Mouse (Mus musculus) WW6 (cell line): ENCODE data around the gene Stk40.

Experiments used
- DNase-seq: peaks from one replicate; pipeline ENCODE4 v3.0.0-alpha.2; 2013; ENCODE audit warnings: low read depth, low spot score

Gene Stk40

DNA sequence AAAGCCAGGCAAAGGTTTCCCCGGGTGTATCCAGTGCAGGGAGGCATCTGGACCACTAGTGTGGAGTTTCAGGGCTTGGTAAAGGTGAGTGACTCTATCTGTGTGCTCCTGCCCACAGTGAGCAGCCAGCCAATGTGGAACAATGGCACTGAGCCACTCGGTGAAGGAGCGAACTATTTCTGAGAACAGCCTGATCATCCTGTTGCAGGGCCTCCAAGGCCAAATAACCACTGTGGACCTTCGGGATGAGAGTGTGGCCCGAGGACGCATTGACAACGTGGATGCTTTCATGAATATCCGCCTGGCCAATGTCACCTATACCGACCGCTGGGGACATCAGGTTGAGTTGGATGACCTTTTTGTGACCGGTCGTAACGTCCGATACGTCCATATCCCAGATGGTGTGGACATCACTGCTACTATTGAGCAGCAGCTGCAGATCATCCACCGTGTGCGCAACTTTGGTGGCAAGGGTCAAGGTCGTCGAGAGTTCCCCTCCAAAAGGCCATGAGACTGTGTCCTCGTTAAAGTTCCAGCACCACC, 6.0 kb upstream of the Stk40 start:
- DNase-seq: no peak

DNA sequence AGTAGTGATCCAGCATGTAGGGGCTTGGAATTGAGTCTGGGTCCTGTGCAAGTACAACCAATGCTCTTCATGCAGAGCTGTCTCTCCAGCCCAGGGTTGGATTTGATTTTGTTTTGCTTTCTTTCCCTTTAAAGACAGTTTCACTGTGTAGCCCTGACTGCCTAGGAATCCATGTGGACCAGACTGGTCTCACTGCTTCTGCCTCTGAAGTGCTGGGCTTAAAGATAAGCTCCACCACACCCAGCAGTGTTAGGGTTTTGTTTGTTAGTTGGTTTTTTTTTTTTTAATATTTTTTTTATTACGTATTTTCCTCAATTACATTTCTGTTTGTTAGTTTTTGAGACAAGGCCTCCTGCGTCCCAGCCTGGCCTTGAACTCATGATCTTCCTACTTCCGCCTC, 4.4 kb upstream of the Stk40 start:
- DNase-seq: no peak

DNA sequence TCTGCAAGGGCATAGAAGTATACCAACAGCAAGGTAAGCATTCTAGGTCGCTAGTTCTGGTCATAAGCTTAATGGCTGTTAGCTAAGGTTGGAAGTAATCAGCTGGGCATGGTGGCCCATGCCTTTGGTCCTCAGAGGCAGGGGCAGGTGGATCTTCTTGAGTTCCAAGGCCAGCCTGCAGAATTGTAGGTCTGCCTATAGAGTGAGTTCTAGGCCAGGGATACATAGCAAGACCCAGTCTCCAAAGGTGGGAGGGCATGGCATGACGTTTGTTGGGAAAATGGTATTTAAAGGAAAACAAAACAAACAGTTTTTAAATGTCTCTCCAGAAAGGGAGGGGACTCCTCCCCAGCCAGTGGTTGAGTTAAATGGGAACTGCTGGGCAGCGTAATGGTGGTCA, 3.0 kb upstream of the Stk40 start:
- no peak for DNase-seq

DNA sequence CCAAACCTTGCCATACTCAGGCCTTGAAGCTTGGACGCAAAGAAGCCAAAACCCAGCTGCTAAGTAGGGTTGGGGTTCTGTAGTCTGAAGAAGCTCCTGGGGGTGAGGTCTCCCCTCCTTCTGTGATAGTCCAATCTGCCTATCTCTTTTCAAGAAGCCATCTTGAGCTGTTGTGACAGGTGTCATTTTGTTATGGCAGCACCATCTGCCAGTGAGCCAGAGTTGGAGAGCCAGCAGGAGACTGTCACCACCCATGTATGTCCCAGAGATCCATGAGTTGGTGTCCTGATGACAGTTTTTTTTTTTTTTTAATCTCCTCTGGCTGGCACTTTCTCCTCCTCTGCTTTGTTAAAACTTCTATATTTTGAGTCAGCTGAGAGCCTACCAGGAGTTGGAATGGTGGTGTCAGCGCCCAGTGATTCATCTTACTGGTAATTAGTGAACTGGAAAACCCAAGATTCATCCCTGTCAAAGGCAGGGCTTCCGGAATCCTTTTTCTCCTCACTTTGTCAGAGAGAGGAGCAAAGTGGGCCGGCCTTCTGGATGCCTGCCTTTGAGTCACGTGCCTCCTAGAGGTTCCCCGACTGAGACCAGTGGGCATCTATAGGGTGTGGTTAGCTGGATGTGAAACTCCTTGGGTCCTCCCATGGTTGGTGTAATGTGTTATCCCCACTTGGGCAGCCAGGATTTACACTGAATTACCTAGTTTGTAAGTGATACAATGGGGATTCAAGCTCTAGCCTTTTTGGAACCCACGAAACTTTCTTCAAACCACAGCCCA, 1.5 kb upstream of the Stk40 start:
- no peak for DNase-seq

DNA sequence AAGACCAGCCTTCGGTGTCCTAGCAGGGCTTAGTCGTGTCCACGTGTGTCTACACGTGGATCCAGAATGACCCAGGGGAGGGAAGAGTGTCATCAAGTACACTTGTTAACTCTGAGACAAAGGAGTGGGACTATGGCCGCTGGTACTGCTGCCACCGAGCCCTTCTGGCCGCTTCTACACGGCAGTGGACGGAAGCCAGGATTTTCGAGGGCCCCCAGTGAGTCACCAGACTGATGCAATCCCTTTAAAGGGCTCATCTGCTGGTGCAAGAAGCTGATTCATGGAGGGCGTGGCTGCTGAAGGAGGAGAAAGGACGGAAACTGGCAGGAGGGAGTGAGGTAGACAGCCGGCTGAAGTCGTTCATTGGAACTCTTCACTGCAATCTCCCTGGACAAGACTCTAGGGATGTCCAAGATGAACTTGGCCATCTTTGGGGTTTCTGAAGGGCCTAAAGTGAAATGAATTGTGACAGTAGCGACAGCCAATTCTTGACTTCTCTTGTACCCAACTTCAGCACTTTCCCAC, 638 bp upstream of the Stk40 start:
- DNase-seq: no peak

DNA sequence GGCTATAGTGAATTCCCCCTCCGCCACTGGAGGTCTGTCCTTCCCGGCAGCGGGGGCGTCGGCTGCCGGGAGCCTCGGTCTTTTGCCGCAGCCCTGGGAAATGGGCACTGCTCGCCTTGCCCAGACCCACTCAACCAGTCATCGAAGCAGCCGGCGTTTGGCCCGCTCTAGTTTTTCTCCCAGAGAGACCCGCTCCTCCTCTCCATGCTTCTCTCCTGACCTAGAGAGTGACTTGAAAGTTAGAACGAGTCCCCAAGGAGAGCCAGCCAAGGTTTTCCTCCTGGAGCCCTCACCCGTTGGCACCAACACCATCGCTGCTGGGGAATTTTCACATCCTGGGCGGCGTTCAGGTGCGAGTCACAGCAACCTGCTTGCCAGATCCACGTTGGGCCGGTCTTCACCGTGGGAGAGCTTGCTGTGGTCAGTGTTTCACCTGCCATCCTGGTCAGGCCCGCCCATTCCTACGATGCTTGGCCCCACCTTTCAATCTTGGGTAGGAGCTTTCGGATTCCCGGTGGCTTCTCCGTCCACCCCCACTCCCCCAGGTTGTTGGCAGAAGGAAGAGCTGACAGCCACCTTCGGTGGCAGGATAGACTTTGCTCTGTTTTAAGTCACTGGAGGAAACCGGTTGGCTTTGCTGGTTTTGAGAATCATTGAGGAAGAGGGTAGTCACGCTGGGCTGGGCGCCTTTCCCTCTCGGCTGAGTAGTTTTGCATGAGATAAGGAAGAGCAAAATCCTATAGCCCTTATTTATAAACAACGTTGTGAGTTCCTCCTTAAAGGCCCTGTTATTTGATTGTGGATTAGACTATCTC, 711 bp downstream of the Stk40 start:
- no peak for DNase-seq

DNA sequence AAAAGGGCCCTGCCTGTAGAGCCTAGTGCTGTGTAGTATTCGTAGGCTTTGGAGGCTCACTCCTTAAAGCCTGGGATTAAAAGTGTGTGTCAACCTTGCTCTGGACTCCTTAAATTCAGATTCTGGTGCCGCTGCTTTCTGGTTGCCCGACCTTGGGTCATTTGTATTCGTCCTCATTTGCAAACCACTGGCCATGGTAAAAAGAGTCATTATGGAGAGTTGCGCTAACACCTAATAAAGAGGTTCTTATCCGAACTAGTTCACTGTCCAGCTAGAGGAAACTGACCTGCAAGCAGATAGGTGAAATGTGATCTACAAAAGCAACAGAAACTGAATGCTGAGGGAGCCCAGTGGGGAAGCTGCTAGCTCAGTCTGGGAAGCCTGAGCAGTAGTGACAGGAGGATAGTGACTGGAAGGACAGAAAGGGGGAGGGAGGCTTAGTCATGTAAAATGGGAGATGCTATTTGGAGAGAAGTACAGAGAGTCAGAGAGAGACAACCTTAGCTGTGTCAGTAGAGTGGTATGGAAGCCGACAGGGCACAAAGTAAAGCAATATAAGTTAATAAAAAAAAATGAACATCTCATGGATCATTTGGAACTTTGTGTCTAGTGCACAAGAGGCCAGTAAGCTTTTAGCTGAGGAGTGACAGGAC, 1.5 kb downstream of the Stk40 start:
- DNase-seq: no peak

DNA sequence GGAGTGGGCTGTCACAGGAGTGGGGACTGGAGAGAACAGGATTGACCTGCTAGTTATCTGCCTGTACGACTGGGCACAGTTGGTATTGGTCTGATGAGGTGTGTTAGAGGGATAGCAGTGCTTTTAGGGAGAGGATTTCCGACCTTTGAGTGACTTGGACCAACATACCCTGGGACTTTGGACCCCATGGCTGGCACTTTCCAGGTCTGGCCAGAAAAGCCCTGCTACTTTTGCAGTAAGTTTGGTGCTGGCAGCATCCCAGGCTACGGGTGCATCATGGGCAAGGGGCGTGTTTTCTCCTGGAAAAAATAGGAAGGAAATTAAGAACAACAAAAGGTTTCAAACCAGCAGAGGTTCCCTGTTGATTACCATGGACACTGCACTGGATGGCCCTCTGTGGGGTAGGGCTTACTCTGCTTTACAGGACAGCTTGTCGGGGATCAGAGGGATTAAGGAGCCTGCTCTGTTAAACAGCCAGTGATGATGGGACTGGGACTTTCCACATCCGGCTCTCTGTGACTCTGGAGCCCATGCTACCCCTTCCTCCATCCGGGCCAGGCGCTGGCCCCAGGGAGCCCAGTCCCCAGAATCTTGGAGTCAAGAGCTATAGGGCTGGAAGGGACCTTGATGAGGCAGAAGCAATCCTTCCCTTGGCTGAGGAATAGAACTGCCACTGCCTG, 4.4 kb downstream of the Stk40 start:
- DNase-seq: no peak

DNA sequence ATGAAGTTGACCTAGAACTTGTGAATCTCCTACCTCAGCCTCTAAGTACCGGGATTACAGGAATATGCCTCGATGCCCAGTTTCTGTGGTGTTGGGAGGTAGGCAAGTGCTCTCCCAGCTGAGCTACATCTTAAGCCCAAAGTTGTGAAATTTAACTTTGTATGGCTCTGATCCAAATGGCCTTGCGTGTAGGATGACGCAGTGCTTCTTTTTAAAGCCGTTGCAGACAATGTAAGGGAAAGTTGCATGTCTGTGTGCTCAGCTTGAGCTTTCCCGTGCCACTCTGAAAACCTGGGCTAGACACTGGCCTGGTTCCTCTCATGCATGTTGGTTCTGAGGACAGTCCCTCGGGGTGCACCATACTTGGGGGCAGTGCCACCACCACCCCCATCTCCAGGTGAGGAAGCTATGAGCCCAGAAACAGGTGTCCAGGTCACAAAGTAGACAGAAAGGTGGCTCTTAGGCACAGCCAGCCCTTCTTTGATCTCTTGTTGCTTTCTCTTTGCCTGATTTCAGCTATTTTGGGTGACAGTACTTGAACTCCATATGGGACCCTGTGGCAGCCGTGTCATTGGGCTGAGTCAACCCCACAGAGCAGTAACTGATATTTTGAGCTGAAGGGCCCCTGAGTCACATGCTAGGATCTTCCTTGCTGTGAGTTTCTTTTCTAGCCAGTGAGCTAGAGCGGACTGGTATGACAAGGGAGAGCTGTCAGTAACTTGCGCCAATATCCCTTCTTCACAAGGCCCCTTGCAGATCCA, 6.0 kb downstream of the Stk40 start:
- DNase-seq: no peak

DNA sequence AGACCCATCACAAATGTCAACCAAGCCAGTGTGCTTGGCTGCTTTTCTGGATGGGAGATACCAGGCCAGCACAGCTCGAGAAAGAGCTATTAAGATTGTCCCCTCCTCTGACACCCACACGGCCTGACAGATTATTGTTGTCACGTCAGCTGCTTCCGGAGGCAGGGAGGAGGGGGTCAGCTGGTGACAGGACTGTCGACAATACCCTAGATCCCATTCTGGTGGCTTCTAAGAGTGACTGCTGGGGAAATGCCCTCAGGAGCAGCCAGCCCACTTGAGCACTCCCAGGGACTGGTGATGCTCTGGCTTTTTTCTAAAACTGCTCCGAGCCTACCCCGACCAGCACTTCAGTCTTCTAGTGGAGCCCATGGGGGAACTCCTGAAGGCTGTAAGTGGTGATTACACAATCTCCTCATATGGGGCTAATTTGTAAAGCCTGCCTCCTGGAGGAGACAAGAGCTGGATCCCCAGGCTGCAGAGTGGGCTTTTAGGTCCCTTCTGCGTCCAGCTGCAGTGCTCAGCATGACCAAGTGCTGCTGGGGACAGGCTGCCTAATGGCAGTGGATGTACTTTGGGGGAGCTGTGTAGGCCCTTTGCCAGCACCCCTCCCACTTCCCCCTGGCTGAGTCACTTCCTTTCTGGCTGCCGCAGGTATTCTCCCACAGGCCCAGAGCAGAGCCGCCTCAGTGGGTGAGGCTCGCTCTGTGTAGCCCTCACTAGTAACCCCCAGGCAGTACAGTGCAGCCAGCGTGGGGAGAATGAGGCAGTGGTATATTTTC, 6.8 kb downstream of the Stk40 start:
- DNase-seq: no peak

DNA sequence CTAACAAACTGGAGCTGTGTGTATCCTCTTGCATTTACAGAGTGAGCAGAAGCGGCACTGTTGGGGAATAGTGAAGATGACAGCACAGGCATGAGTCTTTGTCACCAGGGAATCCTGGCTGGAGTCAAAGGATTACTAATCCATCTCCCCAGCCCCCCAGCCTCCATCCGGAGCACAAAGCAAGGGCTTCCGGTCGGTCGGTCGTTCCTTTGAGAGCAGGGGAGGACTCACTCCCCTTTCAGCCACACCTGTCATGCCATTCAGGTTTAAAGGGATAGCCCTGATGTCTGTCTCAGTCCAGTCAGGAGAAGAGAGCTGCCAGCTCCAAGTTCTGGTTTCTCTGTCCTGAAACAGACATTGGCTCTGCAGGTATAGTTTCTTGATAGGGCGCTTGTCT, 7.4 kb downstream of the Stk40 start:
- DNase-seq: no peak

DNA sequence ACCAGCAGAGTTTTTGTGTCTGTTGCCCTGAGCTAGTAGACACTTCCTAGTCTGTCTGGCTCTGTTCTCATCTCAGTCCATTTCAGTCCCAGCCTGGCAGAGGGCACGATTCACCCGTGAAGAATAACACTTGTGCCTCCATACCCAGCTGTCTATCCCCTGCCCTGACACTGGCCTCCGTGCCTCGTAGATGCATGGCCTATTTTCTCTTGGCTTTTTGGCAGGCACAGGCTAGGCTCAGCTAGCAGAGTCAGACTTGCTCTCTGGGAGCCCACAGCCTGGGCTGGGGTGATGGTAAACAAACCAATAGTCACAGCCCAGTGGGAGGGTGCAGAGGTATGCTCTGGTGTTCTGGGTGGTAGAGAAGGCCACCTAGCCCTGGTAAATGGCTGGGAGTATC, 9.5 kb downstream of the Stk40 start:
- no peak for DNase-seq

DNA sequence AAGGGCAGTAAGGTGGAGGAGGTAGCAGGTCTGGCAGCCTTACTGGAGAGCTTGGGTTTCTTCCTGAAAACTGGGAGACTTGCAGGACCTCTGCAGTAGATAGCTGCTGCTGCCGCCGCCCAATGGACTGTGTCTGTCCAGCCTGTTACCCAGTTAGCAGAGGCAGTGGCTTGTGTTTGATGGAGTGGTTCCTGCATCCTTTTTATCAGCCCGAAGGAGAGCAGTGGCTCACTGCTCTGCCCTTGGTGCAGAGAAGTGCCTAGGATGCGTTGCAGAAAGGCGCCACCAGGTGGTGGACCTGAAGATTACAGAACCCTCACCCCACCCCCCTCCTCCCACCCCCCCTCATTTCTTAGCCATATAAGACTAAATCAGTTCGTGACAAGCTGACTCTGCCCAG, 10.2 kb downstream of the Stk40 start:
- no peak for DNase-seq

DNA sequence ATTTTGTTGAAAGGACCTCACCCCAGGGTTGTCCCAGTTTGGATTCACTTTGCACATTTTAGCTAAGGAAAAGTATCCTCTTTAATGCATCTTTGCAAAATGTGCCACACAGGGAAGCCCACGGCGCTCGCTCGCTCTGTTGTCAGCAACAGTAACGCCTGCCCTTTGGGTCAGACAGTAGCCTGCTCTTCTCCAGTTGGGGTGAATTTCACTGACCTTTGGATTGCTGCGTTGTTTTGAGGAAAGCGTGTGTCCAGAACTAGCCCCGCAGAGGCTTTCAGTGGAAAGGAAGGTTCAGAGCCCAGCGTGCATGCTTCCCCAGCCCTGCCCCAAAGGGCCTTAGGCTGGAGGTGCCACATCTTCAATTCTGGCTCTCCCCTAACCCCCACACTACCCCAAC, 11.7 kb downstream of the Stk40 start:
- DNase-seq: no peak

DNA sequence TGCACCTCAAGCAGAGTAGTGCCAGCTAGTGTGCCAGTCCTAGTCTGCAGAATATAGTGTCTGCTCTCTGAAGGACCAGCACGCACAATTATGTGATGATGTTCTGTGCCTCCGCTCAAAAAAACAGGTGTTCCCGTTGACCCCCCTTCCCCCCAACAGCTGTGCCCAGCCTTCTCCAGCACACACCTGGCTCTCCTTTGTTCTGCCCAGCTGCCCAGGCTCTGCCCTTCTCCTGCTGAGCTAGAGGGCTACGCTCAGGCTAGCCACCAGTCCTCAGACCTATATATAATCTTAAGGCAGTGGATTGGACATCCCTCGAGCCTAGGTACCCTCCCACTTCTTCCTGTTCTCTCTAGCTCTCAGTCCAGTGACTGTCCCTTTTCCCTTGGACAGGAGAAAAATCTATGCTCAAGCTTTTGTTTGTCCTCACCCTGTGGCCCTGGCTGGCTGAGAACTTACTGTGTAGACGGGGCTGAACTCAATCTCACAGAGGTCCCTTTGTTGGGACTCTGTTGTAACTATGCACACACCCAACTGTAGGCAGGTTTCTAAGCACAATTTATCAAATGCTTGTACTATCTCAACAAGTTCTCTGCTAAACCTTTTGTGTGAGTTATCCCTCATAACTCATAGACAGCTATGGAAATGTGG, 12.2 kb downstream of the Stk40 start:
- DNase-seq: no peak

DNA sequence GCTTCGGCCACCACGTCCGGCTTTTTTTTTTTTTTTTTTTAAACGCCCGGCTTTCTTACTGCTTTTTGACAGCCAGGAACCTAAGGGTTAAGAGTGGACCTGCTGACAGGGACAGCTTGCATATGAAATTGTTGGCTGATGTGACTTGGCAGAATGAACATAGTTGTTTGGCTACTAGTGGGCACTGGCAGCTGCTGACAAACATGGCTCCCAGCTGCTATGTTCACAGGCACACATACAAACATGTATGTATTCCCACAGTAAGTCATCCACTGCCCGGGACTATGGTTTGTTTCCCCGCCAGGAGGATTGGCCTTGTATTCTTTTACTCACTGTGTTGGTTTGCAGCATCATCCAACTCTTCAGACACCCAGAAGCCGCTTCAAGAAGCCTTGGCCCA, 13.4 kb downstream of the Stk40 start:
- DNase-seq: no peak

DNA sequence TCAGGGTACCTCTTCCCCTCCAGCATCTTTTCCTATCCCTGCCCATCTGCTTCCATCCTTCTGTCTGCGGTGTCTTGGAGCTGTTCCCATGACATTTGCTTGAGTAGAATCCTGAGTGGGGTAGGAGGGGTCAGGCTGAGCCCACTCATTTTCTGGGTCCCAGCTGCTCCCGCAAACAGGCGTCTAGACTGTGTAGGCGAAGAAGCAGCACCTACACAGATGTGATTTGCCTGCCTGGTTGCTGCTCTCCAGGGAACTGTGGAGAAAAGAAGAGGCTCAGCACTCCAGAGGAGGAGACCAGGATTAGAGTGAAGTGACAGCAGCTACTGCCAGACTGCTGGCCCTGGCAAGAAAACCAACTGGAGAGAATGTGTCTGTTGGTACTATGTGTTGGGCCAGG, 14.9 kb downstream of the Stk40 start:
- no peak for DNase-seq

DNA sequence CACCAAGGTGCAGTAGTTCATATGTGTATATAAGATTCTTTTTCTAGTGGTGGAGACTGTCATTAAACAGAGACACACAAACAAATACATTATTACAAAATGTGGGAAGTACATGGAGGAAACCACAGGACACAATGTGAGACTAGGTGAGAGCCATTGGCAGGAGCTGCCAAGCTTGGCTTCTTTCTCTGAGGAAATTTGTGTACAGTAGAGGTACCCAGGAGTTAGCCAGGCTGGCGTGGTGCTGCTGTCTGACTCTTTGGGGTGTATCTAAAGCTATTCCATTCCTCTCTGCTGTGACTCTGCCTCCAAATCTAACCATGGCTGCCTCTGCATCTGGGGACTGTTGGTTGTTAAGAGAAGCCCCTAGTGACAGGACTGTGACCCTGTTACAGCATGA, 15.3 kb downstream of the Stk40 start:
- no peak for DNase-seq

DNA sequence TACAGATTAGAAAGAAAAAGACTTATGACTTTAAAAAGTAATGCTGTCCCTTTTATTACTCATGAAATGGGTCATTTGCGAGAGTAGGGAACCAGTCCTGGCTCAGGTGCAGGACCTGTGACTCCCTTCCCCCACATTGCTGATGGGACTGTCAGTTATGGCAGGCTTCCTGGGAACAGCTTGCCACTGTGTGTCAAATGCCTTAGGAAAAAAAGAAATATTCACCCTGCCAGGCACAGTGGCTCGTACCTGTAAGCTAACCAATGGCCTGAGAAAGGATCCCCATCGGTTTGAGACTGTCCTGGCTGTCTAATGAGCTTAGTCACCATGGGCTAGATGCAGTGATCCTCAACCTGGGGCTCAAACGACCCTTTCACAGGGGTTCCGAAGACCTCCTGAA, 16.3 kb downstream of the Stk40 start:
- DNase-seq: no peak

DNA sequence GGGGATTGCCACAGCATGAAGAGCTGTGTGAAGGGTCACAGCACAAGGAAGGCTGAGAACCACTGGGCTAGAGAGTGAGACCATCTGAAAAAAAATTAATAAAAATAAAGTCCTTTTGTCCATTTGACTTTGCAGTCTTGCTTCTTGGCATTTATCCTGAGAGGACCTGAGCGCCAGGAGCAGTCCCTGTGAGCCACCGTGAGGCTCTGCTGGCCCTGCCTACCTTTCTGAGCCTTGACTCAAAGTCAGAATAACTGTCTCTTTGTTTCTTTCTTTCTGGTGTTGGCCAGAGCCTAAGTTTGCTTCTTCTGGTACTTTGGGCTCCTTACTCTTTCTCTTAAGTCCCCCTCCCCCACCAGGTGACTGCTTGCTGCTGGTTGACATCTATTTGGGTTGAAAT, 16.7 kb downstream of the Stk40 start:
- no peak for DNase-seq
